Mouse (Mus musculus): Measurements from ENCODE around the gene Mocs2.

The Mocs2 gene

DNA sequence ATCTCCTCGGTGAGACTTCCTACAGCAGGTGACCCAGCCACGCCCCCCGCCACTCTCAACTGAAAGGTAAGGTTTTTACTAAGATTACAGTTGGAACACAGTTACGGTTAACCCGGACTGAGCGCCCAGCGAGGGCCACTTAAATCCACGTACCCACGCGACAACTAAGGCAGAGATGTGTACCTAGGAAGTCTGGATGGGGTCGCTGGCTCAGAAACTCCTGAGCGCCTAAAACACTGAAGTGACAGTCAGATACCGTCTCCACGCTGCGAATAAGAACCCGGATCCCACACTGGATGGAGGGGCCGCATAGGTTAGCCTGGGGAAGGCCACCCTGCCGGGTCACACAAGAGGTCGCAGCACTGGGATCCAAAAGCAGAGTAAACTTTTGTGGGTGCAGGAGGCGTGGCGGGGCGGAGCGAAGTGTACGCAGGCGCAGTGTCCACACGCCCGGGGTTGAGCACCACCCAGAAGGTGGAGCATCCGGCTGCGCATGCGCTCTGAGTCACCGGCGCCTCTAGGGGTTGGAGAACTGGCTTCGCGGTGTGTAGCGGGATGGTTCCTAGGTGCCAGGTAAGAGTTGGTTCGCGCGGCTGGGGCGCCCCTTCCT, at the start of gene Mocs2:
Mocs2 (plus strand) TSS at position 486 of the 610 bp plus-strand sequence.
- DNase-seq = peak; percentile 90 to 92

- DNase-seq = no peak
These were observed 26.5 kb upstream of the Mocs2 start for GRCm38 (mm10) chr13:114791511-114791910.

- peak; percentile 39 to 71 for DNase-seq
These were observed 24.6 kb upstream of the Mocs2 start for GRCm38 (mm10) chr13:114793250-114794030.

- no peak for DNase-seq
These were observed 16.2 kb upstream of the Mocs2 start for GRCm38 (mm10) chr13:114801857-114802256.

- DNase-seq = no peak
These were observed 15.1 kb upstream of the Mocs2 start for GRCm38 (mm10) chr13:114802971-114803370.

DNA sequence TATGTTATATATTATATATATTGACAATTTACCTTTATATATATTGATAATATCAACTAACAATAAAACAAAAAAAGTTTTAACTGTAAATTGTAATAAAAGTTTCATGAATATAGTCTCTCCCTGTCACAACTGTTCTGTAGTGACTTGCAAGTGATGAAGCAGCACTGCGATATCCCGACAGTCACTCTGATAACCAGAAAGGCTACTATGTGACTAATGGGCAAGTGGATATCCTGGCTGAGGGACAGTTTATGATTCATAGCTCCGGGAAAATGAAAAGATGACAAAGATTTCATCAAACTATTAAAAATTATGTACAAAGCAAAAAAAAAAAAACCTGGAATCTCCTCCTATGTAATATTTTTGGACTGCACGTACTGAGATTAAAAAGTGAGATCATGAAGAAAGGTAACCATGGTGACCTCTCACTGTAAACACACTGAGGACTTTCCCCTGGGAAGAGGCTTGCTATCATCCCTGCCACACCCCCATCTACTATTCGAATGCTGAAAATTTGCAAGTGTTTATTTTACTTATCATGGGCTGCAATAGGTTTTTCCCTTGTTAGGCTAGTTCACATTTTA, 8.3 kb upstream of the Mocs2 start:
- DNase-seq = no peak

DNA sequence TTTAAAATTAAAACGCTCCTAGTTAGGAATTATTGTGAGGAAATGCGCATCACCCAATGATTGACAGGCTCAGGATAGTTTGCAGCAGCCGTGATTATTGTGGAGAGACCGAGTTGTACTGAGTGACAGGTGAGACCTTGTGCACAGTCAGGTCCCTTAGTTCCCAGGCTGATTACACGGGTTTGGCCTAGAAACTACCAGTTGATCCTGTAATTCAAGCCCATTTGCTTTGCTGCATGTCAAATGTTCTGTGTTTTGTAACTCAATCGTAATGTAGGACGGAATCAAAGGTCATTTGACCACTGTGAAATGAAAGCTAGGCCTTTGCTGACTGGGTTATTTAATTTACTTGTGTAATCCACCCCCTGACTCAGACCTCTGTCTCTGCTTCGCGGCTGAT, 477 bp downstream of the Mocs2 start:
- no peak for DNase-seq

DNA sequence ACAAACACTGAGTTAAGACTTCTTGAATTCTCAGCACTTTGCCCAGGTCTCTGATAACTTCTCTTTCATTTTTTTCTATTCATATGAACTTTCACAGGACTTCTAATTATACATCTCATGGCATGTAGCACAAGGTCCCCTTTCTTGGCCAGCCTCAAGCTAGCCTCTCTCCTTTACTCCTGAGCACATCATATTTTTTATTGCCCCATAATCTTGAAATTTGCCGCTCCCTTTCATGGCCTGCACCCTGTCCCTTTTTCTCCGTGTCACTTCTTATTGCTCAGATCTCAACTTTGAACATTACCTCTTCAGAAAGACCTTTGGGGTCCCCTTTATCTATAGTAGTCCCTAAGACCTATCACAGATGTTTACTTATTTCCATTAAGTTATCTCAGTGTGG, 4.8 kb downstream of the Mocs2 start:
- no peak for DNase-seq

DNA sequence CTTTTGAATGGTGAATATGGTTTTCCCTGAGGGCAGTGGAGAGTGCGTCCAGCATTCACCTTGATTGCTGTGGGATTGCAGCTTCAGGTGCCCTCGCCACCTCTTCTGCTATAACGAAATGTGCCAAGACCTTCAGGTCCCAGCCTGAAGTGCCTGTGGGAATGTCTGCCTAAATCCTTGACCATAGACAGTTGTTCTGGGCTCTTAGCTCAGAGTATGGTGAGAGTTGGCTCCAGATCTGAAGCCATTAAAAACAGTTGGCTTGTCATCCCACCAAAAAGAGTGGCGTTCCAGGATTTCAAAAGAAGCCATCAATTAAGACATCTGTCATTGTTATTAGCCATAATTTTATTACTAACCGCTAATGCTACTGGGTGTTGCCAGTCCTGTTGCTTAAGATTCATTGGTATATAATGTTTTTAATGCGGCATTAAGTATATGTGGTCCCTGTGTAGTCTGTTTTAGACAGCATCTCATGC, 7.4 kb downstream of the Mocs2 start:
- no peak for DNase-seq

DNA sequence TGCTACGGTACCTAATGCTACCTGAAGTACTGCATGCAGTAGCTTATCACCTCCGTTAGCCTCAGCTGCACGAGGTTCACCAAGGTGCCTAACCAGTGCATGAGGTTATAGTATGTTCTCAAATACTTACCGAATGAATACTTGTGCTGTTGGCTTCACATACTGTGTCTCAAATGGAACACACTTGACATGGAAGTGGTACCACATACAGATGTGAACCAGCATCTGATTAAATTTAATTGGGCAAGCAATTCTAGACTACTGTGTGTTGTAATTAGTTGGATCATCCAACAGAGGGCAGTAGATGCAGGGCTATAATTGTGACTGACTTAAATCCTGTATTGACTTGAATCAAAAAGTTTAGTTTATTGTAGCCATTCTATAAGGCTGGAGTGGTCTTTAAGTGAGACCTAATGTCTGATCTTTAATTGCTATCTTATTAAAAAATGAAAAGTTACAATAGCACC, 13.4 kb downstream of the Mocs2 start:
- DNase-seq = no peak

DNA sequence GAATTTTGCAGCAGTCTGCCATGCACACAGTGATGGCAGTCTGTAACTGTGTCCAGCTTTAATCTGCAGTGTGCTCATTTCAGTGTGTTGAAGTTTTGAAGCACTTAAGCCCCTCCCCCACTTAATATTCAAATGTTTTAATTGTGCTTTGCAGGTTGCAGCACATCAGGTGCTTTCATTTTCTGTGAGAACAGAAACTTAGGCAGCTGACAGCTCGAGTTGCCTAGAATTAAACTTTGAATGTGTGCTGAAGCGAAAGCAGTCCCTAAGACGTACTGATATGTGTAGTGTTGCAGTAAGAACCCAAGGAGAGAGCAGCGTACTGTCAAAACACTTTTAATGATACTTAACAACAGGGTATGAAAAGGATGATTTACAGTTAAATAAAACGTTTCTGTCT, 14.7 kb downstream of the Mocs2 start:
- DNase-seq = no peak

DNA sequence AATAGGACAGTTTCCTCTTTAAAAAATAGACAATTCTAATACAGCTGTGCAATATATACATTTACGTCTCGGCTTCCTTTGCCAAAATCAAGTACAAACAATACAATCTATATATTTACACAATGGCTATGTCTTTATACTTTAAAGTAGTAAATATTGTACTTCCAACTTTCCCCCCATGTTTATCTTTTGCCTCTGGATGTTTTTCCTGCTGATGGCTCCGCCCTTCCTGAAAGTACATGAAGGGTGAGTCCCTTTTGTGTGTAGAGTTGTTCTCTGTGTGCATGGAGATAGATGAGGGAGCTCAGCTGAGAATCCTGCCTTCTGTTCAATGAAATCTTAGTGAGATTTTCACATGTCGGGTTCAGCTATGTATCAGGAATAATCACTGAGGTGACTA, 15.3 kb downstream of the Mocs2 start:
- no peak for DNase-seq

GRCm38 (mm10) chr13:114834580-114834979, 16.5 kb downstream of the Mocs2 start:
- DNase-seq = no peak

- DNase-seq = no peak
These were observed 19.0 kb downstream of the Mocs2 start for GRCm38 (mm10) chr13:114837061-114837460.

GRCm38 (mm10) chr13:114838535-114838990, 20.5 kb downstream of the Mocs2 start:
- peak; percentile 89 for DNase-seq

DNA sequence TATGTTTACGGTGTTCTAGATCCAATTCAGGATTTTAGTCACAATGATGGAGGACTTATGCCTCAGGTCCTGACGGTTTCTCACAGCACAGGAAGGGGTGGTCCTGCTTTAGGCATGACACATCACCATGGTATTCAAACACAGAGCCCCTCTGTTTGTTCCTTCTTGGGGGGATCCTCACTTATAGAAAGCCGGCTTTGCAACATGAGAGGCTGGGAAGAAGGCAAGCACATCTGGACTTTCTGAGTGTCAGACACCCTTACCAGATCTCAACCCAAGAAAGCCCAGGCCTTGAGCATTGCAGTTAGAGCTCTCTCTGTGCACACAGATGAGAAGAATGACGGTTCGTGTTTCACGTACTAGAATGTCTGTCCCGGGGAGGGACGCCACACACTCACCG, 21.1 kb downstream of the Mocs2 start:
- no peak for DNase-seq

DNA sequence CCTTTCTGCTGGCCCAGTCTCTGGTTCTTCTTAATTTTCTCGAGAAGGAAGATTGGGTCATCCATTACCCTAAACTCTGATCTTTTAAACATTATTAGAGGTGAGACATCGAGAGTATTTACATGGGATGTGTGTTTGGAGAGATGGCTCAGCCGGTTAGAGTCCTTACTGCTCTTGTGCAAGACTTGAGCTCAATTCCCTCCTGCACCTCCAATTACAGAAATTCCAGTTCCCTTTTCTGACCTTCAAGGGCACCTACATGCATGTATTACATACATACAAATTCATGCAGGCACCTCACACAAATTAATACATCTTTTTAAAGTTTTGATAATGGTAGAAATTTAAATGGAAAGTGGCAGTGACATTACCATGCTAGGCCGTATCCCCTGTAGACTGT, 22.5 kb downstream of the Mocs2 start:
- no peak for DNase-seq

- DNase-seq = no peak
These were observed 25.3 kb downstream of the Mocs2 start for GRCm38 (mm10) chr13:114843318-114843717.

GRCm38 (mm10) chr13:114845804-114846203, 27.8 kb downstream of the Mocs2 start:
- no peak for DNase-seq

GRCm38 (mm10) chr13:114848945-114849344, 30.9 kb downstream of the Mocs2 start:
- DNase-seq = no peak

- DNase-seq = no peak
These were observed 34.5 kb downstream of the Mocs2 start for GRCm38 (mm10) chr13:114852264-114853111.

- no peak for DNase-seq
These were observed 35.1 kb downstream of the Mocs2 start for GRCm38 (mm10) chr13:114853152-114853551.

DNA sequence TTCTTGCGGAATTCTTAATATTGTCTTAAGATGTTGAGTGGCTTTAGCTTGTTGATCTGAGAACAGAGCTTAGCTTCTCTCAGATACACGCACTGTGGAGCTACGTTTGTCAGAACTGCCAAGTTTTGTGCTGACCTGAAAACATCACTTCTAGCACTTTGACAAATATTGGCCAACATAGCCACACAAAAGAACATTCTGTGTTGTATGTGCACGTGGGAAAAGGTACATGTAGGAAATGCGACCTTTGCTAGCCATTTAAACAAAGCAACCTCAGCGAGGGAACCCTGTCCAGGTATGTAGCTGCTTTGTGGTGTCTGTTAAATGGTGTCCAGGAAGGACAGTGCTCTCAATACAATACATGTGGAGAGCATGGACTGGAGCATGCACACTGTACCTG, 36.0 kb downstream of the Mocs2 start:
- no peak for DNase-seq

Measured in cerebellum, postnatal 36 days (tissue).